Mouse (Mus musculus) liver, embryonic 11.5 days (tissue): ENCODE data around the gene Hsd11b1. TPM values are rescaled to one million over a fixed set of nuclear protein-coding genes. Genes with fewer than 3 reads are reported as not detected.
A peak's percentile ranks its signal among the peaks of the same experiment; 100 is the strongest.
"Not testable (repeated sequence)": the region's sequence is repeated elsewhere in the genome, so short reads cannot be mapped to it uniquely, and the experiment has no call there.

Experiments
- ATAC-seq: fragments of 200-750 bp; cut with Nextera tagmentation; replicated peaks from 2 replicates; pipeline ENCODE4 v1.8.0; 2017; ENCODE audit warnings: moderate number of reproducible peaks, mild to moderate bottlenecking, moderate TSS enrichment, moderate library complexity; ENCODE audit not compliant: low FRiP score
- DNase-seq: peaks from one replicate; pipeline ENCODE4 v3.0.0-alpha.2; 2017; ENCODE audit warnings: low spot score
- H3K27ac ChIP-seq: fragments of 300-500 bp; sonication (generic); 2 replicates; pipeline ENCODE4 v1.5.1; 2014; ENCODE audit warnings: mild to moderate bottlenecking, low read depth, low read length, control low read depth
- H3K27me3 ChIP-seq: fragments of 300-500 bp; sonication (generic); replicated peaks from 2 replicates; pipeline ENCODE4 v1.6.1; 2014; ENCODE audit warnings: low read length, mixed read lengths; ENCODE audit not compliant: control insufficient read depth, insufficient read depth
- H3K36me3 ChIP-seq: fragments of 300-500 bp; sonication (generic); 2 replicates; pipeline ENCODE4 v1.6.1; 2014; ENCODE audit warnings: mild to moderate bottlenecking, low read length, moderate library complexity, mixed read lengths; ENCODE audit not compliant: control insufficient read depth, insufficient read depth
- H3K4me1 ChIP-seq: fragments of 300-500 bp; sonication (generic); replicated peaks from 2 replicates; pipeline ENCODE4 v1.6.1; 2014; ENCODE audit warnings: low read length, mixed read lengths; ENCODE audit not compliant: control insufficient read depth, insufficient read depth
- H3K4me2 ChIP-seq: fragments of 300-500 bp; sonication (generic); 2 replicates; pipeline ENCODE4 v1.6.1; 2014; ENCODE audit warnings: mild to moderate bottlenecking, control low read depth, moderate library complexity
- H3K4me3 ChIP-seq: fragments of 300-500 bp; sonication (generic); 2 replicates; pipeline ENCODE4 v1.5.1; 2014; ENCODE audit warnings: low read depth, low read length, control low read depth
- H3K9ac ChIP-seq: fragments of 300-500 bp; sonication (generic); 2 replicates; pipeline ENCODE4 v1.6.1; 2014; ENCODE audit warnings: low read depth, low read length, control low read depth
- H3K9me3 ChIP-seq: fragments of 300-500 bp; sonication (generic); 2 replicates; pipeline ENCODE4 v1.6.1; 2016; ENCODE audit warnings: low read length, inconsistent platforms, mixed read lengths; ENCODE audit not compliant: control insufficient read depth
- WGBS: fragments of 180-500 bp; shearing (Covaris S2); extraction: QIAGEN DNeasy Blood & Tissue Kit; methylation state at CpG from one replicate; pipeline ENCODE4 v1.1.7; 2014; 5-methylcytosine and 5-hydroxymethylcytosine counted together
- polyA plus RNA-seq: library from polyadenylated mRNA; unstranded; fragments of >200 nt; fragmentation: Nextera tagmentation; extraction: Ambion mirVana; gene quantifications from 2 replicates; pipeline ENCODE4 v1.2.1, GENCODE M21; 2014

Hsd11b1 gene
- polyA plus RNA-seq, 1 experiment from 2014 or later = 1.1 TPM

DNA sequence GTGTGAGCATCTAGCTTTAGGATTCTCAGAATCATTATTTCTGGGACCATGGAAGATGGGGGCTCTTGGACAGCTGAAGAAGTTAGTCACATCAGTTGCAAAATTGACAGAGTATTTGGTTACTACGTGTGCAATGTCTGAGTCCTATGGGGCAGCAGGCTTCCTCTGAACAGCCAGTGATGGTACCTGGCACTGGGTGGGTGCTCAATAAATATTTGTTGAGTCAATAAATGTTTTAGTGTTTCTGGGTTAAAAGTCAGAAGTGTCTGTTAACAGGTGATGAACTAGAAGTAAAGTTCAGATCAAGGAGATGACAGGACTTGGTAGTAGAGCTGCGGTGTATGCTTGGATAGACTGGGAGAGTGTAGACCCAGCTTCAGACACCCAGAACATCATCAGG is 23.7 kb upstream of the Hsd11b1 start:
- no peaks in the 10 kb centered on the region for H3K9me3 ChIP-seq
- no peak overlapping the region for H3K4me3 ChIP-seq
- WGBS = 71% methylated on average over 2 of the region's 2 CpGs
- H3K4me1 ChIP-seq = no peaks in the 10 kb centered on the region
- H3K27ac ChIP-seq = no peak overlapping the region
- no peaks in the 10 kb centered on the region for H3K36me3 ChIP-seq
- no peak overlapping the region for H3K9ac ChIP-seq
- no peak for DNase-seq
- no peak for ATAC-seq
- H3K4me2 ChIP-seq = no peak overlapping the region
- H3K27me3 ChIP-seq = no peaks in the 10 kb centered on the region

DNA sequence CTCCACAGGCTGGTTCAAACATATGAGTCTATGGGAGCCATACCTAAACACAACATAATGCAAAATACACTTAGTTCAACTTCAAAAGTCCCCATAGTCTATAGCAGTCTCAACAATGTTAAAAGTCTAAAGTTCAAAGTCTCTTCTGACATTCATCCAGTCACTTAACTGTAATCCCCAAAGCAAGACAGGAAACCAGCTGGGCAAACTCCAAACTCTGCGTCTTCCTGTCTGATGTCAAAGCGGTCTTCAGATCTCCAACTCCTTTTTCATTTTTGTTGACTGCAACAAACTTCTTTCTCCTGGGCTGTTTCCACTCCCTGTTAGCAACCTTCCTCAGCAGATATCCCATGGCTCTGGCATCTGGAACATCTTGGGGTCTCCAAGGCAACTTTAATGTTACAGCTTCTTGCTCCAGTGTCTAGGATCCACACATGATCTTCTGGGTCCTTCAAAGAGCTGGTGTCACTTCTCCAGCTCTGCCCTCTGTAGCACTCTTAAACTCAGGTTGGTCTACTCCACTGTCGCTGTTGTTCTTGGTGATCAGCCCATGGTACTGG is 22.0 kb upstream of the Hsd11b1 start:
- H3K27ac ChIP-seq, H3K36me3 ChIP-seq, H3K9ac ChIP-seq, H3K4me1 ChIP-seq, H3K27me3 ChIP-seq, ATAC-seq, H3K9me3 ChIP-seq, H3K4me2 ChIP-seq, DNase-seq, H3K4me3 ChIP-seq: not testable (repeated sequence)
- 86% methylated on average over 3 of the region's 3 CpGs for WGBS

DNA sequence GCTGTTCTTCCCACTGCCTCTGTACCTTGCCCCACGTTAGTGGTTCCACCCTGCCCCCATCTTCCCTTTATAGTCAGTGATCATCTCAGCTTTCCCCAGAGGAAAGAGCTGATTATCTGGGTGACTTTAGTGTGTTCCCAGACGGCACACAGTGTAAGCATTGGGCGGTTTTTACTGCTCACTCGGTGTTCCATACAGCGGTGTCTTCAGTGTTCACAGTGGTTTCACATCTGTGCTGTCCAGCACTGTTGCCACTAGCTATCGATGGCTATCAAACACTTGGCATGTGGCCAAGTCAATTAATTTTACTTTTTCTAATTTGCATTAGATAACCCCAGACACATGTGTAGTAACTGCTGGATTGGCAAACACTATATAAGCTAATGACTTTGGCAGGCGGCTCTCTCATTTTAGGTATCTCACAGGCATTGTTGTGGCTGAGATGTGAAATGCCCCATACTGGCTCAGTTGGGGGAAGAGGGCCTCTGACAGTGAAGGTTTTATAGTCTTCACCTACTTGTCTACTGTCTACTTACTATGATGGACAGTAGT is 20.4 kb upstream of the Hsd11b1 start:
- Histone ChIP-seq H3K36me3 (no peaks in the 10 kb centered on the region), H3K27me3 (no peaks in the 10 kb centered on the region), H3K4me1 (no peaks in the 10 kb centered on the region), H3K4me2 (no peak overlapping the region), H3K4me3 (no peak overlapping the region), H3K27ac (no peak overlapping the region), H3K9me3 (no peaks in the 10 kb centered on the region), H3K9ac (no peak overlapping the region)
- DNase-seq (no peak), ATAC-seq (no peak)
- WGBS = 76% methylated on average over 7 of the region's 7 CpGs

DNA sequence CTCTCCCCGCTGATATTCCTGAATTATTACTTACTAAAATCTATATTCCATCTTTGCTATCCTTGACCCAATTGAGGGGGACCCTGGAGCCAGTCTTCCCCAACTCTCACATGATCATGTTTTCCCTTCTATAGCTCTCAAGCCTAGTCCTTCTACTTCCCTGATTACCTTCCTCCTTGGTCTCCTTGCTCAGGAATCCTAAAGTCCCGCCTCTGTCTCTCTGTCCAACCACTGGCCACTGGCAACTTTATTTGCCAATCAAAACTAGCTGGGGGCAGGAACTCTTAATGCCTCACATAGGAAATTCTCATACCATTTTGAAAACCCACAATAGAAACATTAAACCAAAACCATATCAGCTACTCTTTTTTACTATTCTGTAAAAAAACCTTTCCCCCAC is 17.5 kb upstream of the Hsd11b1 start:
- Histone ChIP-seq H3K27ac (no peak overlapping the region), H3K4me2 (no peak overlapping the region), H3K4me3 (no peak overlapping the region), H3K36me3 (no peaks in the 10 kb centered on the region), H3K9me3 (no peaks in the 10 kb centered on the region), H3K4me1 (no peaks in the 10 kb centered on the region), H3K9ac (no peak overlapping the region), H3K27me3 (no peaks in the 10 kb centered on the region)
- 78% methylated on average over 2 of the region's 2 CpGs for WGBS
- DNase-seq (no peak), ATAC-seq (no peak)

DNA sequence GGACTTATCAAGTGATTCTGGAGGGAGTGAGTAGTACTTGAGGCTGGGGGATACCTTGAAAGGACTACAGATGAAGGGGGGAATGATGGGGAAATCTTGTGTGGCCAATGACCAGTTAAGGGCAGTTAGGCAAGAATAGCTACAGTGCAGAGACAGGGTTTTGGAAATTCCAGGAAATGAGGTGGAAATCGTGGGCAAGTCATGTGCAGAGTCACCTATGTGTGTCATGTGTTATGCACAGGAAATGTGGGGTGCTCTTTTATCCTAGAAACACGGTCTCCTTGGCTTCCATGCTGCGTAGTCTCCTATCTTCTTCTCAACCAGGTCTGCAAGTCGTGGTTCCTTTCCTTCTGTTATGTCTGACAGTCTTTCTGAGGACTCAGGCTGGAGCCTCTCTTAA is 15.6 kb upstream of the Hsd11b1 start:
- Histone ChIP-seq H3K4me1 (no peaks in the 10 kb centered on the region), H3K4me2 (no peak overlapping the region), H3K27me3 (no peaks in the 10 kb centered on the region), H3K4me3 (no peak overlapping the region), H3K9me3 (no peaks in the 10 kb centered on the region), H3K27ac (no peak overlapping the region), H3K9ac (no peak overlapping the region), H3K36me3 (no peaks in the 10 kb centered on the region)
- DNase-seq (no peak), ATAC-seq (no peak)
- WGBS = 65% methylated on average over 4 of the region's 4 CpGs

DNA sequence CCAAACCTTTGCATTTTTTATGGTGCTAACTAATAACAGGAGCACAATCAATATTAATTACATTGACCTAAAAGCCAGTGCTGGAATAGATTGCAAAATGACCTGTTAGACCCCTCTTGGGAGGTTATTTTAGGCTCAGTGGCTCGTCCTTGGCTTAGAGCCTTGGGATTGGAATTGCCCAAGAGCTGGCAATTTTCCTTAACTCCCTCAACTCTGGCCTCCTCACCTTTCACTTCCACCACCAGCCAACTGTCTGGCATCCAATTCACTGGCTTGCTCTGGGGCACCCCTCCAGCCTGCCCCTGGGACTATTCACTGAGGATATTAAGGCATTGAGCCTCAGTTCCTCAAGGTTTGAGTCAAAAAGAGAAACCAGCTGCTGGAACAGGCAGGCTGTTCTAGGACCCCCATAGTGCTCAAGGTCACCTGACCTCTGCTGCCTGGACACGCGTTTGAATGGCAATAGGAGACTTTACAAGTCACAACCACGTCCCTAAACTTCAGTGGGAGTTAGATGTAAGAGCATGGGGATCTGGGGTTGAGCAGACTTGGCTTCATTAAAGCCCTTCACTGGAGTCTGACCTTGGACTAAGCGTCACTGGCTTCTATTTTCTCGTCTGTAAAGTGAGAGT is 14.7 kb upstream of the Hsd11b1 start:
- no peak overlapping the region for H3K27ac ChIP-seq
- H3K27me3 ChIP-seq = no peaks in the 10 kb centered on the region
- H3K36me3 ChIP-seq = no peaks in the 10 kb centered on the region
- H3K4me2 ChIP-seq = no peak overlapping the region
- no peak overlapping the region for H3K4me3 ChIP-seq
- WGBS = 52% methylated on average over 6 of the region's 6 CpGs
- ATAC-seq (no peak), DNase-seq (no peak)
- no peak overlapping the region for H3K9ac ChIP-seq
- H3K4me1 ChIP-seq = no peaks in the 10 kb centered on the region
- H3K9me3 ChIP-seq = no peaks in the 10 kb centered on the region

DNA sequence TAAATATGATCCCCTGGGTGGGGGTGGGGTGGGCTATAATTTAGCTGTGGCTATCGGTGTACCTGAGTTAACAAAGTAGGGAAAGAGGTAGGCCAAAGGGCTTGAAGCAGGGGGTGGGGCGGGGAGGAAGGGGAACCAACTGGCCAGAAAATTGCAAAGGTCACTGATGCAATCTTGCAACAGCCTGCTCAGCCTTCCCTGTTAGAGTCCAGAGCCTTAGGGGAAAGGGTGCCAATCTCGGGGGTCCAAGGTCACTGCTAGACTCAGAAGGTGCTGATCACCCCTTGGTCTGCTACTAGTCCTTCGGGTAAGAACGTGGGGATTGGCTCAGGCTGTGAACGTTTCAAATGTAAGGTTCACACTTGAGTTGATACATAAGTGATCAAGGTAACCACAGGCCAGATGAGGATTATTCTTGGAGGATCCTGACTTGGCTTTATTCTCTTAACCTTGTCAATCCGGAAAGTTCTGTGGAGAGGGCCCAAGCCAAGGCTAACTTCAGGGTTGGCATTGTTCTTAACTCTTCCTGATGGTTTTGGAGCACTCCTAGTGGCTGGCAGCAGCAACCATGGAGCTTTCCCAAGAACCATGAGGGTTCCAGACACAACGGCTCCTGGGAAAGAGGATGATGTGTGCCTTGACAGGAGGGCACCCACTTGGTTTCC is 10.7 kb upstream of the Hsd11b1 start:
- no peak overlapping the region for H3K4me2 ChIP-seq
- ATAC-seq (0 out of 2 replicates have a peak, but pooled peaks have one; percentile 8), DNase-seq (no peak)
- no peak overlapping the region for H3K9ac ChIP-seq
- no peak overlapping the region for H3K4me3 ChIP-seq
- H3K36me3 ChIP-seq = no peaks in the 10 kb centered on the region
- H3K27me3 ChIP-seq = no peaks in the 10 kb centered on the region
- WGBS = 71% methylated on average over 8 of the region's 8 CpGs
- H3K9me3 ChIP-seq = no peaks in the 10 kb centered on the region
- H3K4me1 ChIP-seq = peaks cover 9% of the 10 kb centered on the region; the same call in 1 of the 2 replicates
- H3K27ac ChIP-seq = no peak overlapping the region

DNA sequence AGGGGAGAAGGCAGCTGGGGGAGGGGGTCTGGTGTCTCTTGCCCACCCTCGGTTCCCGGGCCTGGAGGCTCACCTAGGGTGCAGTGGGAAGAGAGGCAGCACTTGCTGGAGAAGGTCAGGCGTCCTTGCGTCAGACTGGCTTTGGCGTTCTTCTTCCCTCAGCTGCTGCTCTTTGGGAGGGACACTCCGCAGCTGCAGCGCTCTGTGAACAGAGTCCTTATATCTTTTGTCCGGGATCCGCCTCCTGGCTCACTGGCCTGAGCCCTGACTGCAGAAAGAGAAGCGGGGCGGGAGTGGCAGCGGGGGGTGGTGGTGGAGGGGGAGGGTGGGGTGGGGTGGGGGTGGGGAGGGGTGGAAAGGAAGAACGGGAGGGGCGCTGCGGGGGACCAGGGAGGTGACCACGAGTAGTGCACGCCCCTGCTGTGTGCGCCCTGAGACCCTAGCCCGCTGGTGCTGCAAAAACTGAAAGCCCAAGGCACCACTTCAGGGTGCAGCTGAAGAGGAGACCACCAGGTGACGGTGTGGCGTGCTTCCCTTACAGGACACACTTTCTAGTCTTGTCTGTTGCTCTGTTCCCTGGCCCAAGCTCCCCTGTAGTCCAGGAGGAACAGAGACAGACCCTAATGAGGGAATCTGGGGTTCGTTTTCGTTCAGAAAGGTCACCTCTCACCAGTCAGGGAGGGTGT is 9.2 kb upstream of the Hsd11b1 start, which contains the start of gene G0s2:
G0s2 (minus strand) TSS at position 302 of the 686 bp plus-strand sequence.
- H3K36me3 ChIP-seq = no peaks in the 10 kb centered on the region
- H3K4me1 ChIP-seq = peaks cover 9% of the 10 kb centered on the region; the same call in 1 of the 2 replicates
- peak within 1 kb of the TSS; percentile 77 for H3K27ac ChIP-seq
- H3K27me3 ChIP-seq = no peaks in the 10 kb centered on the region
- H3K4me3 ChIP-seq = peak within 1 kb of the TSS; percentile 51
- ATAC-seq = peak; percentile 66
- peak; percentile 59 for DNase-seq
- WGBS = under 1% methylated on average over 23 of the region's 23 CpGs
- H3K4me2 ChIP-seq = peak within 1 kb of the TSS; percentile 70
- peak within 1 kb of the TSS; percentile 66 for H3K9ac ChIP-seq
- H3K9me3 ChIP-seq = no peaks in the 10 kb centered on the region
